Mouse (Mus musculus) C2C12 (cell line): ENCODE data around the gene Pdzd2. TPM values are rescaled to one million over a fixed set of nuclear protein-coding genes. Genes with fewer than 3 reads are reported as not detected.

Experiments used
- H3K27me3 ChIP-seq: one replicate; pipeline ENCODE4 v1.6.1; 2011; ENCODE audit not compliant: control insufficient read depth, insufficient read depth, insufficient read length
- H3K36me3 ChIP-seq: one replicate; pipeline ENCODE4 v1.6.1; 2011; ENCODE audit not compliant: control insufficient read depth, insufficient read depth
- H3K4me3 ChIP-seq: one replicate; pipeline ENCODE4 v1.5.1; 2011; ENCODE audit warnings: mild to moderate bottlenecking, control low read depth; ENCODE audit not compliant: poor library complexity, insufficient read depth, severe bottlenecking
- H3K79me2 ChIP-seq: one replicate; pipeline ENCODE4 v1.6.1; 2011; ENCODE audit not compliant: control insufficient read depth, insufficient read depth
- H3K79me3 ChIP-seq: one replicate; pipeline ENCODE4 v1.6.1; 2011; ENCODE audit warnings: low read depth, control low read depth
- H3ac ChIP-seq: one replicate; pipeline ENCODE3; 2011; ENCODE audit warnings: low read depth; ENCODE audit not compliant: control insufficient read depth, insufficient read length
- CEBPB ChIP-seq: IDR thresholded peaks from one replicate; pipeline ENCODE4 v1.6.1; 2011; ENCODE audit warnings: low read depth, mild to moderate bottlenecking, control low read depth, moderate library complexity
- CTCF ChIP-seq: IDR thresholded peaks from one replicate; pipeline ENCODE4 v1.5.1; 2011; ENCODE audit not compliant: control insufficient read depth, insufficient read depth, insufficient read length
- FOSL1 ChIP-seq: IDR thresholded peaks from one replicate; pipeline ENCODE4 v1.8.0; 2011; ENCODE audit warnings: mild to moderate bottlenecking, low read length; ENCODE audit not compliant: poor library complexity, insufficient read depth, severe bottlenecking
- MAX ChIP-seq: IDR thresholded peaks from one replicate; pipeline ENCODE4 v1.6.1; 2011; ENCODE audit warnings: mild to moderate bottlenecking, control low read depth
- MYOD1 ChIP-seq: IDR thresholded peaks from one replicate; pipeline ENCODE4 v1.6.1; 2011; ENCODE audit warnings: low read depth; ENCODE audit not compliant: control insufficient read depth, insufficient read length
- MYOG ChIP-seq: IDR thresholded peaks from one replicate; pipeline ENCODE4 v1.6.1; 2011; ENCODE audit not compliant: control insufficient read depth, insufficient read length; ENCODE audit errors: extremely low read depth
- USF1 ChIP-seq: IDR thresholded peaks from one replicate; pipeline ENCODE4 v1.6.1; 2011; ENCODE audit warnings: low read depth, mild to moderate bottlenecking, control low read depth, moderate library complexity
- polyA plus RNA-seq: library from polyadenylated mRNA; unstranded; fragments of >200 nt; fragmentation: generic; extraction: Trizol; gene quantifications from one replicate; pipeline ENCODE4 v1.2.1, GENCODE M21; 2012; ENCODE audit warnings: missing spikeins

The Pdzd2 gene
- polyA plus RNA-seq, 1 experiment: 0.01 TPM

- Histone ChIP-seq H3K36me3 (no peaks in the 10 kb centered on the region), H3K79me3 (no peaks in the 10 kb centered on the region), H3K79me2 (no peaks in the 10 kb centered on the region), H3K27me3 (no peaks in the 10 kb centered on the region), H3K4me3 (no peak overlapping the region), H3ac (no peak overlapping the region)
- TF ChIP-seq MAX: no peak
- no peak for TF ChIP-seq FOSL1
- TF ChIP-seq CTCF: no peak
- TF ChIP-seq MYOD1: no peak
- no peak for TF ChIP-seq MYOG
- no peak for TF ChIP-seq CEBPB
- no peak for TF ChIP-seq USF1
These were observed 134.3 kb downstream of the Pdzd2 start for GRCm38 (mm10) chr15:12605239-12605993.

- Histone ChIP-seq H3K27me3 (no peaks in the 10 kb centered on the region), H3K79me2 (no peaks in the 10 kb centered on the region), H3K4me3 (no peak overlapping the region), H3K36me3 (no peaks in the 10 kb centered on the region), H3K79me3 (no peaks in the 10 kb centered on the region), H3ac (no peak overlapping the region)
- TF ChIP-seq FOSL1 (no peak), MYOD1 (no peak), MAX (no peak), CEBPB (no peak), CTCF (no peak), USF1 (no peak), MYOG (no peak)
These were observed 136.1 kb downstream of the Pdzd2 start for GRCm38 (mm10) chr15:12603674-12604073.

- Histone ChIP-seq H3K27me3 (peaks cover 10% of the 10 kb centered on the region), H3K79me3 (no peaks in the 10 kb centered on the region), H3K4me3 (no peak overlapping the region), H3K36me3 (no peaks in the 10 kb centered on the region), H3ac (no peak overlapping the region), H3K79me2 (no peaks in the 10 kb centered on the region)
- TF ChIP-seq MYOG (no peak), FOSL1 (no peak), CEBPB (no peak), USF1 (no peak), MYOD1 (no peak), MAX (no peak), CTCF (no peak)
These were observed 146.6 kb downstream of the Pdzd2 start for GRCm38 (mm10) chr15:12593094-12593493.

- Histone ChIP-seq H3ac (no peak overlapping the region), H3K27me3 (peaks cover 10% of the 10 kb centered on the region), H3K79me2 (no peaks in the 10 kb centered on the region), H3K4me3 (no peak overlapping the region), H3K36me3 (no peaks in the 10 kb centered on the region), H3K79me3 (no peaks in the 10 kb centered on the region)
- no peak for TF ChIP-seq USF1
- no peak for TF ChIP-seq FOSL1
- no peak for TF ChIP-seq MAX
- no peak for TF ChIP-seq CTCF
- TF ChIP-seq MYOG: no peak
These were observed 147.1 kb downstream of the Pdzd2 start for GRCm38 (mm10) chr15:12592628-12593027.

GRCm38 (mm10) chr15:12588661-12589060 is 151.1 kb downstream of the Pdzd2 start:
- no peaks in the 10 kb centered on the region for H3K79me2 ChIP-seq
- H3K27me3 ChIP-seq: peaks cover 10% of the 10 kb centered on the region
- H3ac ChIP-seq: no peak overlapping the region
- no peaks in the 10 kb centered on the region for H3K36me3 ChIP-seq
- no peaks in the 10 kb centered on the region for H3K79me3 ChIP-seq
- no peak for TF ChIP-seq MAX
- no peak for TF ChIP-seq CTCF
- no peak for TF ChIP-seq MYOD1
- TF ChIP-seq MYOG: no peak
- TF ChIP-seq USF1: no peak
- TF ChIP-seq CEBPB: no peak
- no peak for TF ChIP-seq FOSL1
- H3K4me3 ChIP-seq: no peak overlapping the region
